Mouse (Mus musculus) heart, postnatal 0 days (tissue): ENCODE data around the gene Ubox5. TPM values are rescaled to one million over a fixed set of nuclear protein-coding genes. Genes with fewer than 3 reads are reported as not detected.

Experiments
- ATAC-seq: fragments of 200-750 bp; cut with Nextera tagmentation; 2 replicates; pipeline ENCODE4 v1.8.0; 2017; ENCODE audit warnings: low read depth, moderate number of reproducible peaks, moderate library complexity; ENCODE audit not compliant: insufficient read depth
- DNase-seq: peaks from one replicate; pipeline ENCODE4 v3.0.0-alpha.2; 2016; ENCODE audit warnings: low spot score
- H3K27ac ChIP-seq: fragments of 300-500 bp; sonication (generic); 2 replicates; pipeline ENCODE4 v1.5.1; 2014; ENCODE audit warnings: low read depth, mild to moderate bottlenecking
- H3K27me3 ChIP-seq: fragments of 300-500 bp; sonication (generic); 2 replicates; pipeline ENCODE4 v1.6.1; 2014; ENCODE audit warnings: low read length, mixed read lengths; ENCODE audit not compliant: control insufficient read depth, insufficient read depth
- H3K36me3 ChIP-seq: fragments of 300-500 bp; sonication (generic); replicated peaks from 2 replicates; pipeline ENCODE4 v1.6.1; 2014; ENCODE audit warnings: low read length, mixed read lengths; ENCODE audit not compliant: control insufficient read depth, insufficient read depth
- H3K4me1 ChIP-seq: fragments of 300-500 bp; sonication (generic); 2 replicates; pipeline ENCODE4 v1.6.1; 2014; ENCODE audit warnings: antibody characterized with exemption; ENCODE audit not compliant: control insufficient read depth, insufficient read depth
- H3K4me2 ChIP-seq: fragments of 300-500 bp; sonication (generic); 2 replicates; pipeline ENCODE4 v1.6.1; 2014; ENCODE audit warnings: low read depth, mild to moderate bottlenecking, low read length, moderate library complexity
- H3K4me3 ChIP-seq: fragments of 300-500 bp; sonication (generic); 2 replicates; pipeline ENCODE4 v1.5.1; 2014; ENCODE audit warnings: low read depth, low read length
- H3K9ac ChIP-seq: fragments of 300-500 bp; sonication (generic); replicated peaks from 2 replicates; pipeline ENCODE4 v1.6.1; 2014; ENCODE audit warnings: low read depth, low read length, mixed read lengths
- H3K9me3 ChIP-seq: fragments of 300-500 bp; sonication (generic); replicated peaks from 2 replicates; pipeline ENCODE4 v1.6.1; 2016; ENCODE audit warnings: low read length; ENCODE audit not compliant: control insufficient read depth
- CTCF ChIP-seq: IDR thresholded peaks from 2 replicates; pipeline ENCODE4 v1.5.1; 2016; ENCODE audit warnings: antibody characterized with exemption, control low read depth, low read depth
- EP300 ChIP-seq: IDR thresholded peaks from 2 replicates; pipeline ENCODE4 v1.6.1; 2016; ENCODE audit warnings: antibody characterized with exemption, low read depth
- WGBS: fragments of 180-500 bp; shearing (Covaris S2); extraction: QIAGEN DNeasy Blood & Tissue Kit; methylation state at CpG from one replicate; pipeline ENCODE4 v1.1.7; 2014; 5-methylcytosine and 5-hydroxymethylcytosine counted together
- polyA plus RNA-seq: library from polyadenylated mRNA; unstranded; fragments of >200 nt; fragmentation: Nextera tagmentation; extraction: Ambion mirVana; gene quantifications from 2 replicates; pipeline ENCODE4 v1.2.1, GENCODE M21; 2015
- total RNA-seq: library from RNA; depleted of rRNA; stranded (reverse); fragments of >200 nt; gene quantifications from 2 replicates; pipeline ENCODE4 v1.2.3, GENCODE M21; 2014; ENCODE audit warnings: low replicate concordance

Ubox5 gene
- total and polyA plus RNA-seq, 2 experiments from 2014 or later: 2.1 to 4.4 TPM

- no peaks in the 10 kb centered on the region for H3K36me3 ChIP-seq
- 45% methylated on average over 10 of the region's 10 CpGs for WGBS
- peaks cover 9% of the 10 kb centered on the region; the same call in 1 of the 2 replicates for H3K4me1 ChIP-seq
- H3K4me2 ChIP-seq: no peak overlapping the region
- no peak overlapping the region for H3K27ac ChIP-seq
- H3K4me3 ChIP-seq: no peak overlapping the region
- peaks cover 35% of the 10 kb centered on the region for H3K27me3 ChIP-seq
- ATAC-seq (peak; percentile 17; the same call in 1 of the 2 replicates), DNase-seq (no peak)
- H3K9me3 ChIP-seq: no peaks in the 10 kb centered on the region
- no peak for TF ChIP-seq EP300
- no peak for TF ChIP-seq CTCF
- H3K9ac ChIP-seq: no peak overlapping the region
Observed at GRCm38 (mm10) chr2:130583902-130584560, 45.8 kb downstream of the Ubox5 start.

GRCm38 (mm10) chr2:130582552-130582951, 47.3 kb downstream of the Ubox5 start, which contains the start of gene Avp:
Gene Avp (minus strand): TSS chr2:130582554.
- Histone ChIP-seq H3K36me3 (no peaks in the 10 kb centered on the region), H3K27me3 (peaks cover 49% of the 10 kb centered on the region), H3K4me1 (peaks cover 9% of the 10 kb centered on the region; the same call in 1 of the 2 replicates), H3K27ac (no peak within 1 kb of the TSS), H3K4me3 (no peak within 1 kb of the TSS), H3K9ac (no peak within 1 kb of the TSS), H3K9me3 (no peaks in the 10 kb centered on the region), H3K4me2 (no peak within 1 kb of the TSS)
- WGBS: 37% methylated on average over 10 of the region's 10 CpGs
- DNase-seq (no peak), ATAC-seq (no peak)
- TF ChIP-seq EP300 (no peak), CTCF (no peak)

- Histone ChIP-seq H3K9me3 (no peaks in the 10 kb centered on the region), H3K4me2 (peak overlapping the region; percentile 56), H3K36me3 (no peaks in the 10 kb centered on the region), H3K9ac (no peak overlapping the region), H3K27me3 (peaks cover 63% of the 10 kb centered on the region), H3K27ac (no peak overlapping the region), H3K4me1 (peaks cover 9% of the 10 kb centered on the region; the same call in 1 of the 2 replicates), H3K4me3 (peak overlapping the region; percentile 42)
- DNase-seq: no peak
- TF ChIP-seq EP300 (no peak), CTCF (no peak)
- 7% methylated on average over 16 of the region's 16 CpGs for WGBS
- no peak for ATAC-seq
Observed at GRCm38 (mm10) chr2:130581201-130581600, 48.6 kb downstream of the Ubox5 start.

- TF ChIP-seq CTCF: no peak
- TF ChIP-seq EP300: no peak
- 14% methylated on average over 8 of the region's 8 CpGs for WGBS
- H3K27me3 ChIP-seq: peaks cover 76% of the 10 kb centered on the region
Observed at GRCm38 (mm10) chr2:130579791-130580190, 50.0 kb downstream of the Ubox5 start.

GRCm38 (mm10) chr2:130578148-130578547, 51.7 kb downstream of the Ubox5 start:
- Histone ChIP-seq H3K9ac (no peak overlapping the region), H3K27me3 (peaks cover 76% of the 10 kb centered on the region)

More at GRCm38 (mm10) chr2:130579791-130580190, 50.0 kb downstream of the Ubox5 start:
- Histone ChIP-seq H3K4me1 (peaks cover 9% of the 10 kb centered on the region; the same call in 1 of the 2 replicates), H3K9me3 (no peaks in the 10 kb centered on the region), H3K4me2 (no peak overlapping the region), H3K36me3 (no peaks in the 10 kb centered on the region), H3K4me3 (no peak overlapping the region; the same call in 1 of the 2 replicates), H3K27ac (no peak overlapping the region), H3K9ac (no peak overlapping the region)
- no peak for ATAC-seq
- no peak for DNase-seq

More at GRCm38 (mm10) chr2:130578148-130578547, 51.7 kb downstream of the Ubox5 start:
- Histone ChIP-seq H3K4me2 (no peak overlapping the region), H3K4me3 (no peak overlapping the region), H3K36me3 (no peaks in the 10 kb centered on the region), H3K9me3 (no peaks in the 10 kb centered on the region), H3K27ac (no peak overlapping the region), H3K4me1 (peaks cover 9% of the 10 kb centered on the region; the same call in 1 of the 2 replicates)
- no peak for ATAC-seq
- 11% methylated on average over 11 of the region's 11 CpGs for WGBS
- no peak for DNase-seq
- peak; percentile 48 for TF ChIP-seq CTCF
- TF ChIP-seq EP300: no peak
